Mouse (Mus musculus): ENCODE results near the gene Itsn2. TPM values are rescaled to one million over a fixed set of nuclear protein-coding genes. Genes with fewer than 3 reads are reported as not detected.
"Not testable (repeated sequence)": the region's sequence is repeated elsewhere in the genome, so short reads cannot be mapped to it uniquely, and the experiment has no call there.

Itsn2 gene
- 24.2 and 27.9 TPM in 2 replicates for polyA plus RNA-seq (2015; fragmentation: Nextera tagmentation; extraction: Ambion mirVana)

- DNase-seq (peak; percentile 61), ATAC-seq (ENCODE audit: low read depth) (peak; percentile 89)
- H3K4me1 ChIP-seq (replicated peaks): peaks cover 39% of the 10 kb centered on the region
- no peaks in the 10 kb centered on the region for H3K9me3 ChIP-seq (replicated peaks)
- H3K9ac ChIP-seq: peak within 1 kb of the TSS; percentile 95
- H3K27ac ChIP-seq: peak within 1 kb of the TSS; percentile 85
- WGBS (ENCODE audit: insufficient replicate concordance): under 1% methylated on average over 48 of the region's 49 CpGs
- peak within 1 kb of the TSS; percentile 94 for H3K4me3 ChIP-seq (replicated peaks)
- H3K27me3 ChIP-seq: no peaks in the 10 kb centered on the region
- H3K36me3 ChIP-seq: no peaks in the 10 kb centered on the region
- H3K4me2 ChIP-seq: peak within 1 kb of the TSS; percentile 94
Observed at GRCm38 (mm10) chr12:4592541-4593165, at the start of gene Itsn2, which contains the start of gene Gm3625. Gene Itsn2 (plus strand): TSS chr12:4592638. Gene Gm3625 (minus strand): TSS chr12:4592927.

- DNase-seq (no peak), ATAC-seq (ENCODE audit: low read depth) (no peak)
- peaks cover 6% of the 10 kb centered on the region; the same call in 1 of the 2 replicates for H3K27me3 ChIP-seq
- H3K36me3 ChIP-seq: no peaks in the 10 kb centered on the region
- 69% methylated on average over 5 of the region's 5 CpGs for WGBS (ENCODE audit: insufficient replicate concordance)
- no peak overlapping the region for H3K4me2 ChIP-seq
- H3K9ac ChIP-seq: no peak overlapping the region
- H3K4me1 ChIP-seq (replicated peaks): no peaks in the 10 kb centered on the region
- H3K27ac ChIP-seq: no peak overlapping the region
- H3K9me3 ChIP-seq (replicated peaks): no peaks in the 10 kb centered on the region
- no peak overlapping the region for H3K4me3 ChIP-seq (replicated peaks)
Observed at GRCm38 (mm10) chr12:4544400-4544919, 48.0 kb upstream of the Itsn2 start.

GRCm38 (mm10) chr12:4545425-4545824 lies 47.0 kb upstream of the Itsn2 start:
- Histone ChIP-seq H3K36me3 (no peaks in the 10 kb centered on the region), H3K27ac (no peak overlapping the region), H3K4me1 (replicated peaks) (no peaks in the 10 kb centered on the region), H3K4me2 (no peak overlapping the region), H3K9ac (no peak overlapping the region), H3K9me3 (replicated peaks) (no peaks in the 10 kb centered on the region), H3K27me3 (peaks cover 8% of the 10 kb centered on the region; the same call in 1 of the 2 replicates), H3K4me3 (replicated peaks) (no peak overlapping the region)
- DNase-seq: no peak
- no peak for ATAC-seq (ENCODE audit: low read depth)

GRCm38 (mm10) chr12:4546491-4546890 lies 45.9 kb upstream of the Itsn2 start:
- peaks cover 8% of the 10 kb centered on the region; the same call in 1 of the 2 replicates for H3K27me3 ChIP-seq
- H3K36me3 ChIP-seq: no peaks in the 10 kb centered on the region
- no peak overlapping the region for H3K27ac ChIP-seq
- no peaks in the 10 kb centered on the region for H3K9me3 ChIP-seq (replicated peaks)
- H3K4me3 ChIP-seq (replicated peaks): no peak overlapping the region
- no peak overlapping the region for H3K4me2 ChIP-seq
- H3K9ac ChIP-seq: no peak overlapping the region
- no peaks in the 10 kb centered on the region for H3K4me1 ChIP-seq (replicated peaks)
- 65% methylated on average over 5 of the region's 5 CpGs for WGBS (ENCODE audit: insufficient replicate concordance)
- DNase-seq (no peak), ATAC-seq (ENCODE audit: low read depth) (no peak)

DNA sequence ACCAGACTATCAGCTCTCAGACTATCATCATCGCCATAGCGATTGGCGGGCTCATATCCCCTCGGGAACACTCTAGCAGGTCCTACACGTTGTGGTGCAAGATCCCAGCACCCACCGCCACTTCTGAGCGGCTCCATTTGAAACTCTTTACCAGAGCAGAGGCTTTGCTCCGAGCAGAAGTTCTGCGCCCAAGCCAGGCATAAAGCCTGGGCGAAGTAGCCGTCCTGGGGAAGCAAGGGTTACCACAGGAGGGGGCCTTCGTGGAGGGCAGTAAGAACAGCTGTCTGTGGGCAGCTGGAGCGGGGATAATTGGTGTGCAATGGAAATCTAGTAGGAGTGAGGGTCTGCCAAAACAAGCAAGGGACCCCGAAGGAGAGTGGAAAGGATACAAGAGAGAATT lies 44.9 kb upstream of the Itsn2 start:
- no peak for ATAC-seq (ENCODE audit: low read depth)
- Histone ChIP-seq H3K36me3 (no peaks in the 10 kb centered on the region), H3K4me3 (replicated peaks) (no peak overlapping the region), H3K4me1 (replicated peaks) (no peaks in the 10 kb centered on the region; the same call in 1 of the 2 replicates), H3K27me3 (peaks cover 8% of the 10 kb centered on the region; the same call in 1 of the 2 replicates), H3K27ac (no peak overlapping the region), H3K9ac (no peak overlapping the region), H3K4me2 (no peak overlapping the region), H3K9me3 (replicated peaks) (no peaks in the 10 kb centered on the region)
- WGBS (ENCODE audit: insufficient replicate concordance): 63% methylated on average over 14 of the region's 14 CpGs
- DNase-seq: no peak

DNA sequence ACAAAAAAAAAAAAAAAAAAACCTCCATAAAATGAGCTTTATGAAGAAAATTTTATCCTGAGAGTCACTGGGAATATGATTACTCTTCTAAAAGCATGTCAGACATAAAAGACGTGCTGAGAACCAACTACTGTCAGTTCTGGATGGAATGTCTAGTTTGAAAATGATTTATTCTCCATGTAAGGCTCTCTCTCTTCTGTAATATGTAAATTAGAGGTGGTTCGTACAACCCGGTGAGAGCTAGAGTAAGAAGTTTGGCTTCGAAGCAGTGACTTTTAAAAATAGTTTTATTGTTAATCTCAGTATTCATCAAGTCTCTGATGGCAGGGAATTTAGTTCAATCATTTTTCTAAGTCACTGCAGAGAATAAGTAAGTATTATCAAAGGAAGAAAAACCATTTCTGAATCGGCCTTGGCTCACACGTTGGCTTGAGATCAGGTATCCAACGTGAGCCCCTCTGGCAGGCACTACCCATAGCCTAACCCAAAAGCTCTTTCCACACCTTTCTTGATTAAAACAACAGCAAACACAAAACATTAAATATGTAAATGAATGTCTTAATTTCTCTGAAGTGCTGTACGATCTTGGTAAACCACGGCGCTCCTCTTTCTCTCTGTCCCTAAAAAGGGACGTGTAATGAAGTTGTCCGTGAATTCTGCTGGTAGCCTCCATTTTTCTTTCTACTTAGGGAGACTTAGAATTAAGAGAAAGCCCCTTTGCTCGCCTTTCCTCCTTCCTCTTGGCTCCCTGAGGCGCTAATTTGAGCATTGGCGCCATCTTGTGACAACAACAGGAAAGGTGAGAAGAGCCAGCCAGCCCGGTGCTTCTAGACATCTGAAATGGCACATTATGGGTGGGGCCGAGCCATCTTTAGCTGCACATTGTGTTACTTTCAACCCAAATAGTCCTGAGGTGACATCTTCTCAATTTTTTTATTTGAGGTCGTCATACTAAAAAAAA lies 44.1 kb upstream of the Itsn2 start:
- 19% methylated on average over 18 of the region's 18 CpGs for WGBS (ENCODE audit: insufficient replicate concordance)
- Histone ChIP-seq H3K36me3 (no peaks in the 10 kb centered on the region), H3K9ac (no peak overlapping the region), H3K4me2 (peak overlapping the region; percentile 47), H3K27me3 (peaks cover 8% of the 10 kb centered on the region; the same call in 1 of the 2 replicates), H3K4me3 (replicated peaks) (no peak overlapping the region), H3K9me3 (replicated peaks) (no peaks in the 10 kb centered on the region), H3K27ac (no peak overlapping the region), H3K4me1 (replicated peaks) (no peaks in the 10 kb centered on the region; the same call in 1 of the 2 replicates)
- DNase-seq (peak; percentile 33), ATAC-seq (ENCODE audit: low read depth) (no peak)

DNA sequence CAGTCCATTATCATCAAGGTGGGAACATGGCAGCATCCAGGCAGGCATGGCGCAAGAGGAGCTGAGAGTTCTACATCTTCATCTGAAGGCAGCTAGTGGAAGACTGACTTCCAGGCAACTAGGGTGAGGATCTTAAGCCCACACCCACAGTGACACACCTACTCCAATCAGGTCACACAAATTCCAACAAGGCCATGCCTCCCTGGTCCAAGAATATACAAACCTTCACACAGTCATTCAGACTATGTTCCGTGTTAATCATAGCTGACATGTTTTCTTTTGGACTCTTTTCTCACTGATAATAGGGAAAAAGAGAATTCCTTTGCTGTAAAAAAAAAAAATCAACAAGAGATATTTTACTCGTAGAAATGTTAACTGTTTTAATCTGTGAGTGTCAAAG lies 38.7 kb upstream of the Itsn2 start:
- not testable (repeated sequence) for H3K36me3 ChIP-seq; DNase-seq; H3K4me3 ChIP-seq (replicated peaks); H3K9ac ChIP-seq; H3K4me1 ChIP-seq (replicated peaks); H3K4me2 ChIP-seq; ATAC-seq (ENCODE audit: low read depth); H3K9me3 ChIP-seq (replicated peaks); H3K27ac ChIP-seq; H3K27me3 ChIP-seq
- WGBS (ENCODE audit: insufficient replicate concordance): 71% methylated on average over 3 of the region's 3 CpGs

GRCm38 (mm10) chr12:4555451-4555850 lies 37.0 kb upstream of the Itsn2 start:
- Histone ChIP-seq H3K4me2 (no peak overlapping the region), H3K27me3 (no peaks in the 10 kb centered on the region), H3K36me3 (no peaks in the 10 kb centered on the region), H3K9ac (no peak overlapping the region), H3K4me3 (replicated peaks) (no peak overlapping the region), H3K27ac (no peak overlapping the region), H3K4me1 (replicated peaks) (no peaks in the 10 kb centered on the region; the same call in 1 of the 2 replicates), H3K9me3 (replicated peaks) (no peaks in the 10 kb centered on the region)
- 63% methylated on average over 5 of the region's 6 CpGs for WGBS (ENCODE audit: insufficient replicate concordance)
- DNase-seq (no peak), ATAC-seq (ENCODE audit: low read depth) (no peak)

DNA sequence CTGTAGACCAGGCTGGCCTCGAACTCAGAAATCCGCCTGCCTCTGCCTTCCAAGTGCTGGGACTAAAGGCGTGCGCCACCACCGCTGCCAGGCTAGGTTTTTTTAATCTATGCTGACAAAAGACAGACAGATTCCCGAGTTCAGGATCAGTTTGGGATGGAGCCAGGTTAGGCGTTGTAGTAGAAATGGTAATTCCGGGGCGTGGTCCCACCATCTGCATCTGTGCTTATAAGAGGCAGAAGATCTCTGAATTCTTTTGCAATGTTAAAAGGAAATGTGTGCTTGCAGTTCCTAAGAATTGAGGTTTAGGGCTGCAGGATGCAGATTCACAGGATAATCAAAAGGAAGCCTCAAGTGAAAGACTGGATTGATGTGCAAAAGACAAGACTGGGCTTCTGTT lies 35.5 kb upstream of the Itsn2 start:
- 68% methylated on average over 9 of the region's 9 CpGs for WGBS (ENCODE audit: insufficient replicate concordance)
- no peak overlapping the region for H3K4me2 ChIP-seq
- H3K4me3 ChIP-seq (replicated peaks): no peak overlapping the region
- no peaks in the 10 kb centered on the region; the same call in 1 of the 2 replicates for H3K4me1 ChIP-seq (replicated peaks)
- DNase-seq (no peak), ATAC-seq (ENCODE audit: low read depth) (no peak)
- no peaks in the 10 kb centered on the region for H3K36me3 ChIP-seq
- no peak overlapping the region for H3K9ac ChIP-seq
- no peaks in the 10 kb centered on the region for H3K9me3 ChIP-seq (replicated peaks)
- H3K27me3 ChIP-seq: no peaks in the 10 kb centered on the region
- no peak overlapping the region for H3K27ac ChIP-seq

DNA sequence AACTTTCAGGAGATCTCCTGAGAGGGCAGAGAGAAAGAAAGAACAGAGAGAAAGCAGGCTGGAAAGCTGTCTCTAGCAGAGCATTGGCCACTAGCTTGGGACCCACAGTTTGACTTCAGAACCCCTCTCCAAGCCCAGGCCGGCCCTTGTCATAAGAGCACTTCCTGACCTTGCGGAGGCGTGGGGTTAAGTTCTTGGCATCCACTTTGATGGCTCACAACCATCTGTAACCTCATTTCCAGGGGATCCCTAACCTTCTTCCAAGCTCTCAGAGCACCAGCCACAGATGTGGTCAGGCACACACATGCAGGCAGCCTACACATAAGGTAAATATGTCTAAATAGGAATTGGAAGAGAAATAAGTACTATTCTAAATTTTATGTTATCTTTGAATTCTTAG lies 35.0 kb upstream of the Itsn2 start:
- Histone ChIP-seq H3K4me2 (no peak overlapping the region), H3K27me3 (no peaks in the 10 kb centered on the region), H3K27ac (no peak overlapping the region), H3K4me1 (replicated peaks) (no peaks in the 10 kb centered on the region), H3K36me3 (no peaks in the 10 kb centered on the region), H3K9me3 (replicated peaks) (no peaks in the 10 kb centered on the region), H3K4me3 (replicated peaks) (no peak overlapping the region), H3K9ac (no peak overlapping the region)
- ATAC-seq (ENCODE audit: low read depth): no peak
- no peak for DNase-seq
- 54% methylated on average over 3 of the region's 3 CpGs for WGBS (ENCODE audit: insufficient replicate concordance)

GRCm38 (mm10) chr12:4558013-4558412 lies 34.4 kb upstream of the Itsn2 start:
- DNase-seq (no peak), ATAC-seq (ENCODE audit: low read depth) (no peak)
- Histone ChIP-seq H3K4me2 (no peak overlapping the region), H3K27me3 (no peaks in the 10 kb centered on the region), H3K27ac (no peak overlapping the region), H3K9me3 (replicated peaks) (no peaks in the 10 kb centered on the region), H3K4me1 (replicated peaks) (no peaks in the 10 kb centered on the region), H3K9ac (no peak overlapping the region), H3K4me3 (replicated peaks) (no peak overlapping the region), H3K36me3 (no peaks in the 10 kb centered on the region)
- WGBS (ENCODE audit: insufficient replicate concordance): 81% methylated on average over 3 of the region's 3 CpGs

Measured in liver, embryonic 13.5 days (tissue).